Mouse (Mus musculus): ENCODE results near the gene Esp16.
"Not testable (repeated sequence)": the region's sequence is repeated elsewhere in the genome, so short reads cannot be mapped to it uniquely, and the experiment has no call there.

The Esp16 gene

DNA sequence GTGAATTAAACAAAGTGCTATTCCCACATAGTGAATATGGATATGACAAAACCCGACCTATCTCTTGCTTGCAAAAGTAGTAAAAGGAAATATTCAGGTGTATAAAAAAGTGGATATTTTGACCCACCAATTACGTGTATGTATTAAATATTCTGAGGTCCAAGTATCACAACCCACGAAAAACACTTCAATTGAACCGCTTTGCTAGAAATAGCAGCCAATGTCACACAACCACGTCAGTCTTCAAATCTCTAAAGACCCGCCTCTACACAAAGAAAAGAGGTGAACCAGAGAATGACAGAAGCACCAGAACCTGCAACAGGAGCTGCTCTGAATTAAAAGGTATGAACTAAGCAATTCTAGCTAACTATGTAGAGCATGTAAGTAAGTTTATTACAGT, at the start of gene Esp16:
Gene Esp16 (plus strand): TSS at position 301 of the 400 bp plus-strand sequence.
- not testable (repeated sequence) for DNase-seq

GRCm38 (mm10) chr17:39498043-39498442, 37.9 kb upstream of the Esp16 start:
- DNase-seq: not testable (repeated sequence)
